Mouse (Mus musculus) hindbrain, postnatal 0 days (tissue): ENCODE results near the gene Pcyt1a. TPM values are rescaled to one million over a fixed set of nuclear protein-coding genes. Genes with fewer than 3 reads are reported as not detected.
A peak's percentile ranks its signal among the peaks of the same experiment; 100 is the strongest.

Experiments
- ATAC-seq: fragments of 200-750 bp; cut with Nextera tagmentation; 2 replicates; pipeline ENCODE4 v1.8.0; 2017; ENCODE audit warnings: mild to moderate bottlenecking, moderate TSS enrichment, moderate library complexity
- DNase-seq: peaks from one replicate; pipeline ENCODE4 v3.0.0-alpha.2; 2015; ENCODE audit warnings: low spot score
- H3K27ac ChIP-seq: fragments of 300-500 bp; sonication (generic); 2 replicates; pipeline ENCODE4 v1.5.1; 2014; ENCODE audit warnings: mild to moderate bottlenecking
- H3K27me3 ChIP-seq: fragments of 300-500 bp; sonication (generic); 2 replicates; pipeline ENCODE4 v1.6.1; 2014; ENCODE audit warnings: low read length, mixed read lengths; ENCODE audit not compliant: insufficient read depth
- H3K36me3 ChIP-seq: fragments of 300-500 bp; sonication (generic); 2 replicates; pipeline ENCODE4 v1.6.1; 2014; ENCODE audit warnings: low read length, mixed read lengths; ENCODE audit not compliant: insufficient read depth
- H3K4me1 ChIP-seq: fragments of 300-500 bp; sonication (generic); 2 replicates; pipeline ENCODE4 v1.6.1; 2014; ENCODE audit warnings: antibody characterized with exemption, low read length, mixed read lengths; ENCODE audit not compliant: insufficient read depth
- H3K4me2 ChIP-seq: fragments of 300-500 bp; sonication (generic); 2 replicates; pipeline ENCODE4 v1.6.1; 2014; ENCODE audit warnings: low read depth, mild to moderate bottlenecking, low read length, moderate library complexity, mixed read lengths
- H3K4me3 ChIP-seq: fragments of 300-500 bp; sonication (generic); 2 replicates; pipeline ENCODE4 v1.5.1; 2014; ENCODE audit warnings: low read length
- H3K9ac ChIP-seq: fragments of 300-500 bp; sonication (generic); replicated peaks from 2 replicates; pipeline ENCODE4 v1.6.1; 2014; ENCODE audit warnings: mild to moderate bottlenecking, low read length, moderate library complexity, mixed read lengths
- H3K9me3 ChIP-seq: fragments of 300-500 bp; sonication (generic); 2 replicates; pipeline ENCODE4 v1.6.1; 2016; ENCODE audit warnings: low read length, mixed read lengths
- CTCF ChIP-seq: IDR thresholded peaks from 2 replicates; pipeline ENCODE4 v1.5.1; 2016; ENCODE audit warnings: antibody characterized with exemption, control low read depth, low read depth
- WGBS: fragments of 180-500 bp; shearing (Covaris S2); extraction: QIAGEN DNeasy Blood & Tissue Kit; methylation state at CpG from one replicate; pipeline ENCODE4 v1.1.7; 2014; 5-methylcytosine and 5-hydroxymethylcytosine counted together
- polyA plus RNA-seq: library from polyadenylated mRNA; unstranded; fragments of >200 nt; fragmentation: Nextera tagmentation; extraction: Ambion mirVana; gene quantifications from 2 replicates; pipeline ENCODE4 v1.2.1, GENCODE M21; 2015
- total RNA-seq: library from RNA; depleted of rRNA; stranded (reverse); fragments of >200 nt; gene quantifications from 2 replicates; pipeline ENCODE4 v1.2.3, GENCODE M21; 2014

The Pcyt1a gene
- total and polyA plus RNA-seq, 2 experiments from 2014 or later, result 47.6 to 49.3 TPM

DNA sequence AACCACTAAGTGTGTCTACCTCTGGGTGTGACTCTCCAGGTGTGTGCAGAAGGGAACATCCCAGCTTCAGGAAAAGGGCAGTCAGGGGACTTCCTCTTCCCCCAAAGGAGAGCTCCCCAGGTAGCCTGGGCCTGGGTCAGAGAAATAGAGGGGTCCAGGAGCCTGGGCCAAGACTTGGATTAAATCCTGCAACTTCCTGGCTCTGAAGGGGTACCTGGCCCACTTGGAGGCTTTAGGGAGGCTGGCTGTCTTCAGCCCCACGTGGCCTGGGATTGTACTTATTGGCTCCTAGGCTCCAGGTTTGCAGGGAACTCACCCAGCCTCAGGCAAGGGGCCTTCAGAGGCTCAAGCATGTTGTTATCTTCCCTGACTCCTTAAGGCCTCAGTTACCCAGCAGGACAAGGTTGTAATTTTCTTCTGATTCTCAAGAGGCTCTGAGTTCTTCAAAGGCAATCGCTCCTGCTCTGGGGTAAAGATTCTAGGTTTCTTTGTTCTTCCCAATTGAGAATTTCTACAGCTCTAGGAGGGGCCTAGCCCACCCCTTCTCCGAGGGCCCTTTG is 77.9 kb downstream of the Pcyt1a start:
- WGBS, result 26% methylated on average over 3 of the region's 3 CpGs
- no peak for TF ChIP-seq CTCF
- H3K9me3 ChIP-seq, result no peaks in the 10 kb centered on the region
- no peak overlapping the region for H3K4me3 ChIP-seq
- no peaks in the 10 kb centered on the region for H3K36me3 ChIP-seq
- no peak overlapping the region for H3K4me2 ChIP-seq
- no peak for DNase-seq
- no peaks in the 10 kb centered on the region for H3K27me3 ChIP-seq
- no peak overlapping the region for H3K9ac ChIP-seq
- H3K27ac ChIP-seq, result 0 out of 2 replicates have a peak overlapping the region, but pooled peaks have one; percentile 43
- peaks cover 10% of the 10 kb centered on the region; the same call in 1 of the 2 replicates for H3K4me1 ChIP-seq
- ATAC-seq, result no peak

GRCm38 (mm10) chr16:32509066-32509942 is 78.6 kb downstream of the Pcyt1a start:
- Histone ChIP-seq H3K9me3 (no peaks in the 10 kb centered on the region), H3K4me3 (no peak overlapping the region), H3K36me3 (no peaks in the 10 kb centered on the region), H3K9ac (no peak overlapping the region), H3K27me3 (no peaks in the 10 kb centered on the region), H3K4me2 (no peak overlapping the region), H3K27ac (peak overlapping the region; percentile 43; the same call in 1 of the 2 replicates), H3K4me1 (peaks cover 10% of the 10 kb centered on the region; the same call in 1 of the 2 replicates)
- WGBS, result 44% methylated on average over 9 of the region's 9 CpGs
- DNase-seq (peak; percentile 68), ATAC-seq (peak; percentile 42)
- no peak for TF ChIP-seq CTCF

DNA sequence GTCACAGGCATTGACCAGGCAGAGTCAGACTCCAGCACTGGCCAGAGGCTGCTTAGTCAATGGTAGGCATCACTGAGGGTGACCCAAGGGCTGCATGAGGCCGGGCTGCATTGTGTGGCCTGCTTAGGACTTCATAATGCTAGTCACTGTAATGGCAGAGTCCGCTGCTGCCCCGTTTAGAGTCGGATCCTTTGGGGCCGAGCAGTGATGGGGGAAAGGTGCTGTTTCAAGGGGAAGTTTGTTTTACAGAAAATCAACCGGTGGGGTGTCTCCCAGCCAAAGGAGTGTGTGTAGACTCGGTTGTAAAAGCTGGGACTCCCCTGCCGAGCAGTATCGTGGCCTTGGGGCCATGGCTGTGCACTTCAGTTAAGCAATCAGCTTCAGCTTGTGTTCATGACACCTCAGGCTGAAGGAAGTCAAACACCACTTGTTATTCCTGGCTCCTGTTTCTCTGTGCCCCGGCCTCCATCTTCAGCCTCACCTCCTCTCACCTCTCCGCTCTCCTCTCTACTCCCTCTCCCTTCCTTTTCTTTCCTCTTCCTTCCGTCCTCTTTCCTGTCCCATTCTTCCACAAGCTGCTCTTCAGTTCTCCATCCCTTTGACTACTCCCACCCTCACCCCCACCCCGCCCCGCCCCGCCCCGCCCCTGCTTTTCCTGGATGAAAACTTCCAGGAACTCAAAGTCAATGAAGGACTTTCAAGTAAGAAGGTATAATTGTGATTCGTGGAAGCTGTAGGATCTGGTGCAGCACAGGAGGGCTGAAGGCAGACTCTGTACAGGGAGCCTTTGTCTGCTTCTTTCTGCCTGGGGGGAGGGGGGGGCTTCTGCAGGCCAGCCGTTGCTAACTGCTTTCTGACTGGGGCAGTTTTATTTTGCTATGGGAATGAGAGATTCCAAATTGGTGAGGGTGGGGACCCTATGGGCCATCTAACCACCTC is 79.9 kb downstream of the Pcyt1a start:
- no peak for ATAC-seq
- H3K4me2 ChIP-seq, result no peak overlapping the region
- DNase-seq, result no peak
- no peak overlapping the region for H3K27ac ChIP-seq
- no peaks in the 10 kb centered on the region for H3K36me3 ChIP-seq
- WGBS, result 68% methylated on average over 18 of the region's 18 CpGs
- no peak overlapping the region for H3K9ac ChIP-seq
- H3K4me1 ChIP-seq, result peaks cover 12% of the 10 kb centered on the region
- H3K9me3 ChIP-seq, result no peaks in the 10 kb centered on the region
- H3K27me3 ChIP-seq, result no peaks in the 10 kb centered on the region
- no peak overlapping the region for H3K4me3 ChIP-seq
- no peak for TF ChIP-seq CTCF

- H3K36me3 ChIP-seq, result no peaks in the 10 kb centered on the region
- H3K4me2 ChIP-seq, result no peak overlapping the region
- WGBS, result 84% methylated on average over 3 of the region's 3 CpGs
- TF ChIP-seq CTCF, result no peak
- DNase-seq (no peak), ATAC-seq (no peak)
- H3K4me3 ChIP-seq, result no peak overlapping the region
- H3K4me1 ChIP-seq, result peaks cover 14% of the 10 kb centered on the region
- no peaks in the 10 kb centered on the region for H3K9me3 ChIP-seq
- no peak overlapping the region for H3K27ac ChIP-seq
- H3K9ac ChIP-seq, result no peak overlapping the region
- no peaks in the 10 kb centered on the region for H3K27me3 ChIP-seq
Observed at GRCm38 (mm10) chr16:32511338-32511734, 80.6 kb downstream of the Pcyt1a start.

GRCm38 (mm10) chr16:32511827-32512490 is 81.2 kb downstream of the Pcyt1a start:
- Histone ChIP-seq H3K4me3 (no peak overlapping the region), H3K36me3 (no peaks in the 10 kb centered on the region), H3K4me2 (no peak overlapping the region), H3K27ac (no peak overlapping the region), H3K9ac (no peak overlapping the region), H3K27me3 (no peaks in the 10 kb centered on the region), H3K9me3 (no peaks in the 10 kb centered on the region), H3K4me1 (peaks cover 14% of the 10 kb centered on the region)
- TF ChIP-seq CTCF, result no peak
- no peak for DNase-seq
- no peak for ATAC-seq
- 95% methylated on average over 8 of the region's 8 CpGs for WGBS

- Histone ChIP-seq H3K4me3 (no peak overlapping the region), H3K9ac (no peak overlapping the region), H3K36me3 (no peaks in the 10 kb centered on the region), H3K27ac (peak overlapping the region; percentile 32), H3K4me2 (no peak overlapping the region), H3K4me1 (peaks cover 14% of the 10 kb centered on the region), H3K27me3 (no peaks in the 10 kb centered on the region), H3K9me3 (no peaks in the 10 kb centered on the region)
- ATAC-seq, result no peak
- DNase-seq, result no peak
- no peak for TF ChIP-seq CTCF
- 50% methylated on average over 3 of the region's 3 CpGs for WGBS
Observed at GRCm38 (mm10) chr16:32512921-32513320, 82.2 kb downstream of the Pcyt1a start.
